Mouse (Mus musculus) kidney, postnatal 14 days (tissue): ENCODE measurements at regions not wholly inside any gene's neighbourhood (a gene's known extent, or its start where the extent isn't known, plus 50 kb on each side); places are given as distances from the start of the nearest gene placed in this dataset.

ENCODE experiments used
- DNase-seq: peaks from one replicate; pipeline ENCODE4 v3.0.0; 2022; ENCODE audit warnings: mixed read lengths

- no peak for DNase-seq
These were observed 56.1 kb downstream of the Foxi3 start for GRCm38 (mm10) chr6:71012436-71012822.

- peak; percentile 44 for DNase-seq
These were observed 56.6 kb downstream of the Foxi3 start for GRCm38 (mm10) chr6:71012823-71013461.

GRCm38 (mm10) chr6:71016388-71016787 is 60.1 kb downstream of the Foxi3 start:
- no peak for DNase-seq

- DNase-seq: no peak
These were observed 65.0 kb downstream of the Foxi3 start for GRCm38 (mm10) chr6:71021353-71021752.

- no peak for DNase-seq
These were observed 69.1 kb downstream of the Foxi3 start for GRCm38 (mm10) chr6:71025472-71025871.

GRCm38 (mm10) chr6:71029663-71030062 is 73.3 kb downstream of the Foxi3 start:
- DNase-seq: no peak

- peak; percentile 11 for DNase-seq
These were observed 74.2 kb downstream of the Foxi3 start for GRCm38 (mm10) chr6:71030541-71030940.

- no peak for DNase-seq
These were observed 87.9 kb downstream of the Foxi3 start for GRCm38 (mm10) chr6:71044241-71044640.

- no peak for DNase-seq
These were observed 88.9 kb downstream of the Foxi3 start for GRCm38 (mm10) chr6:71045261-71045660.

- DNase-seq: peak; percentile 6
These were observed 92.1 kb downstream of the Foxi3 start for GRCm38 (mm10) chr6:71048199-71049094.

- no peak for DNase-seq
These were observed 93.9 kb downstream of the Foxi3 start for GRCm38 (mm10) chr6:71050248-71050647.

GRCm38 (mm10) chr6:71050754-71051213 is 93.5 kb downstream of the Thnsl2 start:
- no peak for DNase-seq

- DNase-seq: no peak
These were observed 86.9 kb downstream of the Thnsl2 start for GRCm38 (mm10) chr6:71057209-71057858.

GRCm38 (mm10) chr6:71060116-71060515 is 84.1 kb downstream of the Thnsl2 start:
- no peak for DNase-seq

GRCm38 (mm10) chr6:71062980-71063379 is 81.3 kb downstream of the Thnsl2 start:
- DNase-seq: no peak

- DNase-seq: no peak
These were observed 78.8 kb downstream of the Thnsl2 start for GRCm38 (mm10) chr6:71065428-71065827.

GRCm38 (mm10) chr6:71069229-71069628 is 75.0 kb downstream of the Thnsl2 start:
- no peak for DNase-seq

- no peak for DNase-seq
These were observed 69.4 kb downstream of the Thnsl2 start for GRCm38 (mm10) chr6:71074789-71075191.
